Mouse (Mus musculus): ENCODE data around the gene H2-M10.1. TPM values are rescaled to one million over a fixed set of nuclear protein-coding genes. Genes with fewer than 3 reads are reported as not detected.

Gene H2-M10.1
- polyA plus RNA-seq (2017; shearing (Covaris generic)), result not detected

GRCm38 (mm10) chr17:36326055-36326454, at the start of gene H2-M10.1:
H2-M10.1 (minus strand) TSS chr17:36326155.

GRCm38 (mm10) chr17:36368317-36368716, 42.4 kb upstream of the H2-M10.1 start, which contains the start of gene H2-M10.3:
H2-M10.3 (minus strand) TSS chr17:36368417.

GRCm38 (mm10) chr17:36286390-36286789, 39.6 kb downstream of the H2-M10.1 start, which contains the start of gene H2-M10.2:
H2-M10.2 (minus strand) TSS chr17:36286490.

Other genes starting within 250 kb of the H2-M10.1 start
- 1.3 TPM for gene Gm19684, start 204.5 kb downstream of the H2-M10.1 start, polyA plus RNA-seq (2017; shearing (Covaris generic))
- not detected for gene Gm7030, start 196.7 kb downstream of the H2-M10.1 start, polyA plus RNA-seq (2017; shearing (Covaris generic))
- 12.2 TPM for gene Gm8909, start 157.6 kb downstream of the H2-M10.1 start, polyA plus RNA-seq (2017; shearing (Covaris generic))
- 0.96 TPM for gene H2-T3, start 135.9 kb downstream of the H2-M10.1 start, polyA plus RNA-seq (2017; shearing (Covaris generic))
- gene Rpp21, start 68.1 kb downstream of the H2-M10.1 start, polyA plus RNA-seq (2017; shearing (Covaris generic)), result 122 TPM
- 47.1 TPM for gene Trim39, start 53.9 kb downstream of the H2-M10.1 start, polyA plus RNA-seq (2017; shearing (Covaris generic))
- not detected for gene H2-M10.2, start 39.7 kb downstream of the H2-M10.1 start, polyA plus RNA-seq (2017; shearing (Covaris generic))
- not detected for gene H2-M10.3, start 42.3 kb upstream of the H2-M10.1 start, polyA plus RNA-seq (2017; shearing (Covaris generic))
- not detected for gene H2-M10.4, start 136.2 kb upstream of the H2-M10.1 start, polyA plus RNA-seq (2017; shearing (Covaris generic))
- not detected for gene H2-M11, start 220.9 kb upstream of the H2-M10.1 start, polyA plus RNA-seq (2017; shearing (Covaris generic))

Measured in effector memory CD4-positive, alpha-beta T cell, adult 7 months (primary cell).